In the genomic region with DNA sequence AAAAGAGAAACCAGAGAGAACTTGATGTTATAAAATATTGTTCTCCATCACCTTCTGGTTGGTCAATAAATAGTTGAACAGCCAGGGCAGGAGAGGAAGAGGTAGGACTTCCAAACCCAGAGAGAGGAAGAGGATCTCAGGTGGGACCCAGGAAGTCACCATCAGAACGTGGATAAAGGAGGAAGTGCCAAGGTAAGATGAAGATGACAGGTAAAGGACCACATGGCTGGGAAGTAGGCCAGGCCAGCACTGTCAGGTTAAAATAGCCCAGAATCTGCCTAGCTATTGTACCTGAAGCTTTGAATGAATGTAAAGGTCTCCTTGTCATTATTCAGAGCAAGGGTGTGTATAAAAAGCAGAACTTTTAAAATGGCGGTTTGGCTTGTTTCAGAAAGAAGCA, we compare ENCODE assay signal across 19 mouse cellular contexts. TPM values are rescaled to one million over a fixed set of nuclear protein-coding genes. Genes with fewer than 3 reads are reported as not detected.
DNase-seq lines count a peak whose midpoint lies in the region; ATAC-seq and TF ChIP-seq lines count a peak whose summit lies in the region.
"Had no signal": no experiment of that assay in that cellular context is flagged by ENCODE, and none has a peak within 500 bp of the region (broad histone marks: within the 10 kb centered on the region; RNA-seq: fewer than 3 reads in every experiment).

No protein-coding gene starts in this region.

- DNase-seq in heart, adult 2 months, result peak; percentile 0 to 4
- DNase-seq in heart, postnatal 14 days, result no peak
- DNase-seq in liver, embryonic 11.5 days (ENCODE audit: low spot score), result peak; percentile 3
- no peak for DNase-seq in liver
- peak; percentile 3 for DNase-seq in stomach, postnatal 0 days (ENCODE audit: low spot score)
- DNase-seq: adrenal gland, postnatal 25 days; cerebellum, adult 18-20 months; cerebellum, adult 9-11 months; cerebellum, postnatal 36 days; embryo, embryonic 11 days; gastrocnemius, postnatal 36 days; heart, postnatal 10 days had no signal

- no peak for TF ChIP-seq CTCF in heart, adult 2 months (IDR thresholded peaks at IDR 0.05)
- TF ChIP-seq CTCF in embryonic fibroblast, embryonic 13.5 days (IDR thresholded peaks at IDR 0.05; ENCODE audit: borderline replicate concordance, insufficient read depth, low read length), result no peak
- TF ChIP-seq CTCF in stomach, postnatal 0 days (IDR thresholded peaks at IDR 0.05; ENCODE audit: low read depth), result no peak

- no peak overlapping the region for H3K4me3 ChIP-seq in heart, adult 2 months
- no peak overlapping the region for H3K4me3 ChIP-seq in liver, embryonic 11.5 days (ENCODE audit: low read depth, low read length)
- H3K4me3 ChIP-seq in embryonic fibroblast, embryonic 13.5 days (ENCODE audit: insufficient read depth, low read length), result no peak overlapping the region
- no peak overlapping the region for H3K4me3 ChIP-seq in stomach, postnatal 0 days (ENCODE audit: low read depth, low read length)
- H3K4me3 ChIP-seq: embryonic facial prominence, embryonic 15.5 days; forebrain, embryonic 15.5 days; hindbrain, embryonic 15.5 days had no signal

- H3K79me2 ChIP-seq in heart, adult 2 months (replicated peaks; ENCODE audit: control insufficient read depth, insufficient read depth, low read length), result no peaks in the 10 kb centered on the region

- intact Hi-C loops in heart, adult 2 months (cut with DNase I), result no loop called here
- intact Hi-C loops in heart, postnatal 14 days (cut with DNase I), result no loop called here

- no peaks in the 10 kb centered on the region for H3K27me3 ChIP-seq in heart, adult 2 months (ENCODE audit: control insufficient read depth, insufficient read depth, low read length)
- no peaks in the 10 kb centered on the region for H3K27me3 ChIP-seq in liver, embryonic 11.5 days (replicated peaks; ENCODE audit: control insufficient read depth, insufficient read depth, low read length)
- no peaks in the 10 kb centered on the region for H3K27me3 ChIP-seq in stomach, postnatal 0 days (ENCODE audit: control insufficient read depth, insufficient read depth, low read length)
- H3K27me3 ChIP-seq: CH12.LX; embryonic facial prominence, embryonic 15.5 days; forebrain, embryonic 15.5 days; hindbrain, embryonic 15.5 days had no signal

- TF ChIP-seq EP300 in heart, adult 2 months (IDR thresholded peaks at IDR 0.05; ENCODE audit: insufficient read depth, low read depth, low read length), result no peak
- no peak for TF ChIP-seq EP300 in stomach, postnatal 0 days (optimal IDR thresholded peaks at IDR 0.05)

- ATAC-seq in liver, embryonic 11.5 days (replicated peaks; ENCODE audit: low FRiP score), result no peak
- no peak for ATAC-seq in stomach, postnatal 0 days (ENCODE audit: low FRiP score, low TSS enrichment)
- ATAC-seq: activated CD4-positive, CD25-positive, alpha-beta regulatory T cell, adult 4 months; forebrain, embryonic 15.5 days; Patski had no signal

- H3K27ac ChIP-seq in heart, adult 2 months, result no peak overlapping the region
- H3K27ac ChIP-seq in liver, embryonic 11.5 days (ENCODE audit: low read depth, low read length), result no peak overlapping the region
- no peak overlapping the region for H3K27ac ChIP-seq in embryonic fibroblast, embryonic 13.5 days (ENCODE audit: insufficient read depth, low read length)
- H3K27ac ChIP-seq in stomach, postnatal 0 days (replicated peaks), result no peak overlapping the region
- H3K27ac ChIP-seq: embryonic facial prominence, embryonic 15.5 days; forebrain, embryonic 15.5 days; hindbrain, embryonic 15.5 days had no signal

- 0 out of 2 replicates have a peak, but pooled peaks cover under 1% of the 10 kb centered on the region for H3K4me1 ChIP-seq in heart, adult 2 months (ENCODE audit: control insufficient read depth, insufficient read depth, low read length)
- H3K4me1 ChIP-seq in liver, embryonic 11.5 days (replicated peaks; ENCODE audit: control insufficient read depth, insufficient read depth, low read length), result no peaks in the 10 kb centered on the region
- H3K4me1 ChIP-seq in embryonic fibroblast, embryonic 13.5 days (ENCODE audit: control insufficient read depth, insufficient read depth, low read length), result no peaks in the 10 kb centered on the region
- no peaks in the 10 kb centered on the region for H3K4me1 ChIP-seq in stomach, postnatal 0 days (replicated peaks; ENCODE audit: control insufficient read depth, insufficient read depth)
- H3K4me1 ChIP-seq: embryonic facial prominence, embryonic 15.5 days; forebrain, embryonic 15.5 days; hindbrain, embryonic 15.5 days had no signal

- WGBS in heart, adult 2 months, result 74% methylated on average over 2 of the region's 2 CpGs
- WGBS in liver, embryonic 11.5 days, result 71% methylated on average over 2 of the region's 2 CpGs
- 79% methylated on average over 2 of the region's 2 CpGs for WGBS in stomach, postnatal 0 days

- H3K36me3 ChIP-seq in heart, adult 2 months (ENCODE audit: control insufficient read depth, insufficient read depth, low read length), result no peaks in the 10 kb centered on the region
- peaks cover 8% of the 10 kb centered on the region for H3K36me3 ChIP-seq in liver, embryonic 11.5 days (ENCODE audit: control insufficient read depth, insufficient read depth, low read length)
- no peaks in the 10 kb centered on the region for H3K36me3 ChIP-seq in stomach, postnatal 0 days (ENCODE audit: control insufficient read depth, insufficient read depth, low read length)
- H3K36me3 ChIP-seq: forebrain, embryonic 15.5 days; hindbrain, embryonic 15.5 days had no signal

- no peak for TF ChIP-seq POLR2A in heart, adult 2 months (IDR thresholded peaks at IDR 0.05; ENCODE audit: insufficient read depth, low read depth, low read length)
- TF ChIP-seq POLR2A in embryonic fibroblast, embryonic 13.5 days (IDR thresholded peaks at IDR 0.05; ENCODE audit: low read depth, low read length), result 0 out of 2 replicates have a peak, but pooled peaks have one; percentile 29

- no peak overlapping the region for H3K9ac ChIP-seq in heart, adult 2 months (ENCODE audit: low read depth, low read length)
- no peak overlapping the region for H3K9ac ChIP-seq in liver, embryonic 11.5 days (ENCODE audit: low read depth, low read length)
- no peak overlapping the region for H3K9ac ChIP-seq in stomach, postnatal 0 days (ENCODE audit: low read length)
- H3K9ac ChIP-seq: embryonic facial prominence, embryonic 15.5 days; forebrain, embryonic 15.5 days; hindbrain, embryonic 15.5 days had no signal

- H3K9me3 ChIP-seq in liver, embryonic 11.5 days (ENCODE audit: control insufficient read depth, low read length), result no peaks in the 10 kb centered on the region
- no peaks in the 10 kb centered on the region for H3K9me3 ChIP-seq in stomach, postnatal 0 days (ENCODE audit: control insufficient read depth, low read length)
- H3K9me3 ChIP-seq: embryonic facial prominence, embryonic 15.5 days; forebrain, embryonic 15.5 days; hindbrain, embryonic 15.5 days had no signal

- H3K4me2 ChIP-seq in liver, embryonic 11.5 days, result no peak overlapping the region
- H3K4me2 ChIP-seq in stomach, postnatal 0 days (replicated peaks; ENCODE audit: low read depth), result no peak overlapping the region
- H3K4me2 ChIP-seq: embryonic facial prominence, embryonic 15.5 days; forebrain, embryonic 15.5 days; hindbrain, embryonic 15.5 days had no signal

RNA-seq across cellular contexts. Expression of a gene that starts 7.0 kb away (rescaled TPM):
- 10 to 100 TPM; 27.1 to 28.0 TPM for total RNA-seq in heart, adult 2 months (2021)
- 36.0 and 36.6 TPM in 2 replicates for polyA plus RNA-seq in heart, adult 2 months (2012; rRNA removed)
- total RNA-seq in heart, postnatal 14 days (2021), result 10 to 100 TPM; 31.6 to 33.3 TPM
- polyA plus RNA-seq in liver, embryonic 11.5 days (2014; fragmentation: Nextera tagmentation; extraction: Ambion mirVana), result 85.7 and 91.4 TPM in 2 replicates
- polyA plus RNA-seq in embryonic fibroblast, embryonic 13.5 days (2011; ENCODE audit: insufficient read length, low read depth, missing spikeins), result 41.1 and 41.2 TPM in 2 replicates
- polyA plus RNA-seq in stomach, postnatal 0 days (2015; fragmentation: Nextera tagmentation; extraction: Ambion mirVana), result 33.4 and 34.9 TPM in 2 replicates

RNA-seq across cellular contexts. Expression of a gene that starts 7.3 kb away (rescaled TPM):
- total RNA-seq in heart, adult 2 months (2021), result under 1 TPM; 0.61 to 0.70 TPM
- 1.3 and 1.5 TPM in 2 replicates for polyA plus RNA-seq in heart, adult 2 months (2012; rRNA removed)
- total RNA-seq in heart, postnatal 14 days (2021), result 1 to 10 TPM in 1 of 2 experiments, under 1 TPM in 1; 0.72 to 1.1 TPM
- polyA plus RNA-seq in liver, embryonic 11.5 days (2014; fragmentation: Nextera tagmentation; extraction: Ambion mirVana), result 1.3 and 2.9 TPM in 2 replicates
- polyA plus RNA-seq in embryonic fibroblast, embryonic 13.5 days (2011; ENCODE audit: insufficient read length, low read depth, missing spikeins), result 2.1 and 2.3 TPM in 2 replicates
- polyA plus RNA-seq in stomach, postnatal 0 days (2015; fragmentation: Nextera tagmentation; extraction: Ambion mirVana), result 0.69 and 0.75 TPM in 2 replicates

RNA-seq across cellular contexts. Expression of a gene that starts 7.5 kb away (rescaled TPM):
- 10 to 100 TPM; 60.2 to 63.4 TPM for total RNA-seq in heart, adult 2 months (2021)
- polyA plus RNA-seq in heart, adult 2 months (2012; rRNA removed), result 42.3 and 73.6 TPM in 2 replicates
- 10 to 100 TPM; 52.4 to 57.4 TPM for total RNA-seq in heart, postnatal 14 days (2021)
- polyA plus RNA-seq in liver, embryonic 11.5 days (2014; fragmentation: Nextera tagmentation; extraction: Ambion mirVana), result 3.9 and 4.2 TPM in 2 replicates
- 342 and 471 TPM in 2 replicates for polyA plus RNA-seq in embryonic fibroblast, embryonic 13.5 days (2011; ENCODE audit: insufficient read length, low read depth, missing spikeins)
- polyA plus RNA-seq in stomach, postnatal 0 days (2015; fragmentation: Nextera tagmentation; extraction: Ambion mirVana), result 7.3 and 7.7 TPM in 2 replicates

RNA-seq across cellular contexts. Expression of a gene that starts 39.9 kb away (rescaled TPM):
- 10 to 100 TPM; 62.6 to 72.8 TPM for total RNA-seq in heart, adult 2 months (2021)
- 53.8 and 63.0 TPM in 2 replicates for polyA plus RNA-seq in heart, adult 2 months (2012; rRNA removed)
- total RNA-seq in heart, postnatal 14 days (2021), result 10 to 100 TPM; 61.1 to 63.3 TPM
- 46.5 and 53.9 TPM in 2 replicates for polyA plus RNA-seq in liver, embryonic 11.5 days (2014; fragmentation: Nextera tagmentation; extraction: Ambion mirVana)
- 80.0 and 84.2 TPM in 2 replicates for polyA plus RNA-seq in embryonic fibroblast, embryonic 13.5 days (2011; ENCODE audit: insufficient read length, low read depth, missing spikeins)
- polyA plus RNA-seq in stomach, postnatal 0 days (2015; fragmentation: Nextera tagmentation; extraction: Ambion mirVana), result 70.8 and 75.2 TPM in 2 replicates

RNA-seq across cellular contexts. Expression of a gene that starts 40.0 kb away (rescaled TPM):
- 10 to 100 TPM; 29.6 to 46.6 TPM for total RNA-seq in heart, adult 2 months (2021)
- 56.0 and 61.9 TPM in 2 replicates for polyA plus RNA-seq in heart, adult 2 months (2012; rRNA removed)
- total RNA-seq in heart, postnatal 14 days (2021), result 10 to 100 TPM; 41.0 to 42.8 TPM
- 50.5 and 53.3 TPM in 2 replicates for polyA plus RNA-seq in liver, embryonic 11.5 days (2014; fragmentation: Nextera tagmentation; extraction: Ambion mirVana)
- polyA plus RNA-seq in embryonic fibroblast, embryonic 13.5 days (2011; ENCODE audit: insufficient read length, low read depth, missing spikeins), result 26.9 and 33.8 TPM in 2 replicates
- 45.4 and 48.0 TPM in 2 replicates for polyA plus RNA-seq in stomach, postnatal 0 days (2015; fragmentation: Nextera tagmentation; extraction: Ambion mirVana)

Comparison
In these comparisons a context has a peak if more than half of its experiments do, and no peak if none do; other contexts are left out.
1. DNase-seq: peak in heart, adult 2 months (2 of 2), liver, embryonic 11.5 days (single experiment) and stomach, postnatal 0 days (single experiment); none in heart, postnatal 14 days (0 of 2) and liver (single experiment).